Mouse (Mus musculus) ES-Bruce4 (cell line): ENCODE measurements around the gene Mcrip2. TPM values are rescaled to one million over a fixed set of nuclear protein-coding genes. Genes with fewer than 3 reads are reported as not detected.

ENCODE experiments used
- H3K27ac ChIP-seq: 2 replicates; pipeline ENCODE4 v1.5.1; 2012; ENCODE audit warnings: low read length, inconsistent platforms; ENCODE audit not compliant: insufficient read depth
- H3K27me3 ChIP-seq: 2 replicates; pipeline ENCODE4 v1.6.1; 2012; ENCODE audit warnings: mild to moderate bottlenecking, low read length, inconsistent platforms; ENCODE audit not compliant: control insufficient read depth, poor library complexity, insufficient read depth, severe bottlenecking
- H3K36me3 ChIP-seq: 2 replicates; pipeline ENCODE4 v1.6.1; 2012; ENCODE audit warnings: inconsistent platforms, mild to moderate bottlenecking, low read length, moderate library complexity; ENCODE audit not compliant: control insufficient read depth, poor library complexity, insufficient read depth, severe bottlenecking
- H3K4me1 ChIP-seq: one replicate; pipeline ENCODE4 v1.8.1; 2011; ENCODE audit warnings: low read length; ENCODE audit not compliant: control insufficient read depth, insufficient read depth
- H3K4me3 ChIP-seq: 2 replicates; pipeline ENCODE4 v1.5.1; 2011; ENCODE audit warnings: low read depth, mild to moderate bottlenecking, low read length
- H3K9ac ChIP-seq: 2 replicates; pipeline ENCODE4 v1.6.1; 2012; ENCODE audit warnings: low read depth, mild to moderate bottlenecking, inconsistent platforms; ENCODE audit not compliant: poor library complexity, severe bottlenecking
- H3K9me3 ChIP-seq: replicated peaks from 2 replicates; pipeline ENCODE4 v1.6.1; 2012; ENCODE audit warnings: mild to moderate bottlenecking, low read length, inconsistent platforms; ENCODE audit not compliant: control insufficient read depth, poor library complexity, insufficient read depth, severe bottlenecking
- CTCF ChIP-seq: IDR thresholded peaks from one replicate; pipeline ENCODE4 v1.8.1; 2011; ENCODE audit warnings: low read depth, low read length
- EP300 ChIP-seq: IDR thresholded peaks from 2 replicates; pipeline ENCODE4 v1.6.1; 2011; ENCODE audit warnings: low read depth, low read length; ENCODE audit not compliant: insufficient read depth
- POLR2A ChIP-seq: IDR thresholded peaks from one replicate; pipeline ENCODE4 v1.8.1; 2011; ENCODE audit warnings: low read length; ENCODE audit not compliant: insufficient read depth
- polyA plus RNA-seq: library from polyadenylated mRNA; stranded (reverse); fragments of >200 nt; gene quantifications from 2 replicates; pipeline ENCODE4 v1.2.4, GENCODE M21; 2011; ENCODE audit warnings: low read depth; ENCODE audit not compliant: missing spikeins, insufficient read depth, insufficient read length

Gene Mcrip2
- polyA plus RNA-seq, 1 experiment = 6.1 TPM

DNA sequence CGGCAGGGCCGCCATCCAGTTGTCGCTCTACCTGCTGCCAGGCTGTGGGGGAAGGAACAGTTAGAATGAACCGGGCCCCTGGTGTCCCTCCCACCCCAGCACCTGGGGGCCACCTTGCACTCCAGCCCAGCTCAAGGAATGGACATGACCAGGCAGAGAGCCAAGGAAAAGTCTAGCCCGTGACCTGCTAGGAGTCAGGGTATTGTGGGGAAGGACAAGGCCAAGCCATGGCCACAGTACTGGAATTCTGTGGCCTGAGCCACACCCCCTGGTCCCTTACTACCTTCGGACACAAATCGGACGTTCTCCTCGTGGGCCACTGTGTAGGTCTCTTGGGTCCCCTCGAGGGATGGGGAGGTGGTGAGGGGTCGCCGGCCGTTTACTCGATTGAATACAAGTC, 4.3 kb downstream of the Mcrip2 start:
- Histone ChIP-seq H3K36me3 (no peaks in the 10 kb centered on the region), H3K27ac (no peak overlapping the region), H3K4me3 (no peak overlapping the region), H3K27me3 (no peaks in the 10 kb centered on the region), H3K9me3 (no peaks in the 10 kb centered on the region), H3K4me1 (peaks cover 3% of the 10 kb centered on the region), H3K9ac (no peak overlapping the region)
- TF ChIP-seq POLR2A = no peak
- TF ChIP-seq EP300 = no peak
- no peak for TF ChIP-seq CTCF

DNA sequence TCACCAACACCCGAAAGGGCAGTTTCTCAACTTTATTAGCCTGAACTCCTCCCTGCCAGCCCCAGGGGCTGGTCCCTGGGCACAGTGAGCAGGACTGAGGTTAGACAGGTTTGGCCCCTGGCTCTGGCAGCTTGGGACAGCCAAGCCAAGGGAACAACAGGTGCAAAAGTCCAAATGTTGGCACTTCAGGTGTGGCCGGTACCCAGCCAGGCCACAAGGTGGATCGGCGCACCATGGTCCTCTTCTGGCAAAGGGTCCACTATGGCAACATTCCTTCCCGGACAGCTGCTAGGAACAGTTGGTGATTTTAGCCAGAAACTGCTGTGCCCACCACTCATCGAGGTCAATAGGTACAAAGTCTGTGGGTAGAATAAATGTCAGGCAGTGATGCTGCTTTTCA, 4.9 kb downstream of the Mcrip2 start:
- Histone ChIP-seq H3K4me3 (no peak overlapping the region), H3K9ac (no peak overlapping the region), H3K4me1 (peaks cover 3% of the 10 kb centered on the region), H3K9me3 (no peaks in the 10 kb centered on the region), H3K27ac (no peak overlapping the region), H3K36me3 (no peaks in the 10 kb centered on the region), H3K27me3 (no peaks in the 10 kb centered on the region)
- TF ChIP-seq CTCF (no peak), EP300 (no peak), POLR2A (no peak)

DNA sequence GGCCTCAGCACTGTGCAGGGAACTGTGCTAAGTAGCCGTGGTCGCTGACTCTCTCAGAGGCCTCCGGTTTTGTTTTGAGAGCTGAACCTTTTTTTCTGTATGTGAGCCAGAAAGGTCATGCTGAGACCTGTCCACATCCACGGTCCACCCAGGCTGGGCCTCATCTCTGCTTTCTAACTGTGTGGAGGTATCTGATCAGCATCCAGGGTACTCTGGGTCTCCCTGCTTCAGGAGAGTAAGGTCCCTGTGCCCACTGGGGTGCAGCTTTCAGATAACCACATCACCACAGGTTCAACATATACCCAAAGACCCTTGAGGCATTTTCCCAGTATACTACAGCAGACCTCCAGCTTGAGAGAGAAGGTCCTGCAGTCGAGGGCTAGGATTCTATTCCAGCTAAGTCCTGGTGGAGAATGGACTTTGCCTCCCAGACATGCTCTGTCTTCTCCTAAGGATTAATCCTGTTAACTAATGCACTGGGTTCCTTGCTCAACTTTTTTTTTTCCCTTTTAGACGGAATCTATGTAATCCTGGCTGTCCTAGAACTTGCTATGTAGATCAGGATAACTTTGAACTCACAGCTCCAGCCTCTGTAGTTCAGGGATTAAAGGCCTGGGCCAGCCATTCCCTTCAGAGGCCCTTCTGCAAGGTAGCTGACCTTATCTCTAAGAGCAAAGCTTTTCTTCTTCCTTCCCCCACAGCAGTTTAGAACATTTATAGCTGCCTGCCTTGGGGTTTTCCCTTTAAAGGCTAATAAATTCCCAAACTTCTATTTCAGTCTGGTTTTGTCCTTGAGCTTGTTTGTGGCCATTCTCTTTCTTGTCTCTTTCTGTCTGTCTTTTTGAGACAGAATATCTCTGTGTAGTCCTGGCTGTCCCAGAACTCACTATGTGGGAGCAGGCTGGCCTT, 6.6 kb downstream of the Mcrip2 start:
- Histone ChIP-seq H3K9me3 (no peaks in the 10 kb centered on the region), H3K27me3 (no peaks in the 10 kb centered on the region), H3K27ac (no peak overlapping the region), H3K4me3 (peak overlapping the region; percentile 83), H3K9ac (peak overlapping the region; percentile 66), H3K36me3 (no peaks in the 10 kb centered on the region), H3K4me1 (peaks cover 3% of the 10 kb centered on the region)
- no peak for TF ChIP-seq EP300

DNA sequence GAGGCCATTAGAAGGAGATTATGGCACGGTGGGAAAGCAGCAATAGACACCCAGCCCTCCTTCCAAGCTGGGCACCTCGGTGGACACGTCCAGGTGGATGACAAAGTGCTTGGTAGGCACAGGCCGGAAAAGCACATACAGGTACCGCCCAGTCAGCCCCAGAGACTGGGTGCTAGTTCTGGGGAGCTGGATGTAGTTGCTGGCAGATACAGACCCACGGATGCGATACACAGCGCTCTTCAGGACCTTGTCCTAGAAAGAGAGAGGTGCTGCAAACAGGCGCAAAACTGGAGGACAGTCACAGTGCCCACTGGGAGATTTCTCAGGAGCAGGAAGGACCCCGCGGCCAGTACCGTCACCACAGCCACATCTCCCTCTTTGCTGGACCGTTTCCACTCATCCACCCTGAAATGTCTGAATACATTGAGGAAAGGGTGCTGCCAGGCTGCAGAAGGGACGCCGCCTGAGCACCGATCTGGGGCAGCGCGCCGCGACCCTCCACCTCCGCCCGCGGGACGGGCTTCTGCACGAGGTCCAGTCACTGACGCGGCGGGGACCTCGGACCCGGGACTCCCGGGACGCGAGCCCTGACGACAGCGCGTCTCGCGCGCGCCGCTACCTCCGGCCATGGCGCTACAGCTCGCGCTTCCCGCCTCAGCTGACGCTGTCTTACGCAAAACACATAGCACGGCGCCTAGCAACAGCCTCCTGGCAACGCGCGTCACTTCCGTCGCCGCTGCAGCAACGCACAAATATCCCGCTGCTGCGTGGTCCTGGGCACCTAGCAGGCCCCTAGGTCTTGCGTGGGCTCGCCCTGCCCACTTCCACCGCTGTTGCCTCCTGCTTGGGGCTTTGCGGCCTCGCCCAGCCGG, 7.5 kb downstream of the Mcrip2 start, which contains the start of gene Wdr90:
Gene Wdr90, minus strand, starts transcription at position 670 of the 872 bp plus-strand sequence.
- peak within 1 kb of the TSS; percentile 83 for H3K4me3 ChIP-seq
- no peaks in the 10 kb centered on the region for H3K27me3 ChIP-seq
- peak within 1 kb of the TSS; percentile 66 for H3K9ac ChIP-seq
- TF ChIP-seq CTCF (no peak), POLR2A (peak; percentile 33), EP300 (0 out of 2 replicates have a peak, but pooled peaks have one; percentile 60)
- no peak within 1 kb of the TSS for H3K27ac ChIP-seq
- no peaks in the 10 kb centered on the region for H3K9me3 ChIP-seq
- no peaks in the 10 kb centered on the region for H3K36me3 ChIP-seq
- H3K4me1 ChIP-seq = peaks cover 3% of the 10 kb centered on the region

DNA sequence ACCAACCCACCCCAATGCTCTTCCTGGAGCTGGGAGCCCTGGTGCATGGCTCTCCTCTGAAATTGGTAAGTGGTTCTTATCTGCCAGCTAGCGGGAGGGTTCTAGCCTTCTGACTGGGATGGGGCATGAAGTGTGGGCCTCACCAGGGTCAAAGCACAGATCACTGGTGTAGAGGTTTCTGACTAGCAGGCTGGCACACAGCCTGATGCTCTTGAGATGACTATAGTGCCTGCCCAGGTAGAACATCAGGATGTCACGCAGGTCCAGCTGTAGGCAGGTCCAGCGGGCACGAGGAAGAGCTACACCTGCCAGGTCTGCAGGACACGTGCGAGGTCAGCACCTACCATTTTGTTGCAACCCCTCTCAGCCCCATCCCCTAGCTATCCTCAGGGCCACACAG, 8.3 kb downstream of the Mcrip2 start:
- Histone ChIP-seq H3K9ac (no peak overlapping the region; the same call in 1 of the 2 replicates), H3K4me1 (peaks cover 3% of the 10 kb centered on the region), H3K27me3 (no peaks in the 10 kb centered on the region), H3K4me3 (no peak overlapping the region), H3K36me3 (no peaks in the 10 kb centered on the region), H3K27ac (no peak overlapping the region), H3K9me3 (no peaks in the 10 kb centered on the region)
- TF ChIP-seq EP300 (no peak), CTCF (no peak), POLR2A (no peak)
